In the genomic region with DNA sequence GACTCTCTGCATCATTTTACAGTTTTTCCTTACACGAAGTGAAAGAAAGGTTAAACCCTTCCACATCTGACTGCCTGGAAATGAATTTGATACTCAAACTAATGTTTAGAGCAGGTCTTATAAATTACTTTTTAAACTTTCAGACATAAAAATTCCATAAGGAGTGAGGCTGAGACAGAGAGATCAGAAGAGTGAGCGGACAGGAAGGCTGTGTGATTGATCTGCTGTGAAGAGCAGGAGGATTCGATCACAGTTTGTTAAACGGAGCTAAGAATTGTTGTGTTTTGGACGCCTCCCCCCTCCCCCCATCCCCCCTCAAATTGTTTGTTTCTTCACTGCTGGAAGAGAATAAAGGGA, we compare ENCODE assay signal across 16 mouse cellular contexts.
DNase-seq lines count a peak whose midpoint lies in the region; ATAC-seq and TF ChIP-seq lines count a peak whose summit lies in the region.
"Had no signal": no experiment of that assay in that cellular context is flagged by ENCODE, and none has a peak within 500 bp of the region (broad histone marks: within the 10 kb centered on the region; RNA-seq: fewer than 3 reads in every experiment).

No protein-coding gene starts in this region.

- TF ChIP-seq CTCF in kidney, postnatal 0 days (IDR thresholded peaks at IDR 0.05; ENCODE audit: low read depth), result no peak
- TF ChIP-seq CTCF in small intestine, adult 2 months (IDR thresholded peaks at IDR 0.05; ENCODE audit: extremely low read depth, insufficient read length, insufficient replicate concordance, low read depth, low read length), result no peak

- no peak overlapping the region for H3K4me3 ChIP-seq in kidney, postnatal 0 days (replicated peaks; ENCODE audit: low read depth, low read length)
- H3K4me3 ChIP-seq in embryonic facial prominence, embryonic 10.5 days, result no peak overlapping the region
- no peak overlapping the region for H3K4me3 ChIP-seq in embryonic facial prominence, embryonic 14.5 days (ENCODE audit: low read depth, low read length)
- H3K4me3 ChIP-seq in small intestine, adult 2 months (ENCODE audit: low read depth, low read length), result no peak overlapping the region
- H3K4me3 ChIP-seq: hindbrain, embryonic 10.5 days; left cerebral cortex, adult 2 months; lung, embryonic 15.5 days; megakaryocyte, embryonic 14.5 days had no signal

- H3K36me3 ChIP-seq in kidney, postnatal 0 days (ENCODE audit: insufficient read depth, low read length), result no peaks in the 10 kb centered on the region
- no peaks in the 10 kb centered on the region for H3K36me3 ChIP-seq in embryonic facial prominence, embryonic 10.5 days (replicated peaks)
- H3K36me3 ChIP-seq in embryonic facial prominence, embryonic 14.5 days (ENCODE audit: control insufficient read depth, insufficient read depth, low read length), result no peaks in the 10 kb centered on the region
- no peaks in the 10 kb centered on the region for H3K36me3 ChIP-seq in small intestine, adult 2 months (ENCODE audit: control insufficient read depth, insufficient read depth, low read length)
- H3K36me3 ChIP-seq: hindbrain, embryonic 10.5 days; lung, embryonic 15.5 days had no signal

- H3K9ac ChIP-seq in kidney, postnatal 0 days (ENCODE audit: low read depth, low read length), result no peak overlapping the region
- H3K9ac ChIP-seq in embryonic facial prominence, embryonic 14.5 days (ENCODE audit: low read depth, low read length), result no peak overlapping the region
- H3K9ac ChIP-seq: lung, embryonic 15.5 days had no signal

- peak; percentile 72 for DNase-seq in kidney, postnatal 0 days (ENCODE audit: low spot score)
- no peak for DNase-seq in kidney, adult 11 months
- DNase-seq in embryonic facial prominence, embryonic 10.5 days (ENCODE audit: low spot score), result peak; percentile 12
- DNase-seq in embryonic facial prominence, embryonic 14.5 days (ENCODE audit: low spot score), result no peak
- no peak for DNase-seq in gastrocnemius, postnatal 4 days (ENCODE audit: low spot score in 2 of 2)
- DNase-seq in left cerebral cortex, adult 8-10 months (ENCODE audit: low spot score in 2 of 2), result no peak
- DNase-seq: retina, postnatal 1 day; thymus, postnatal 36 days had no signal

- no peaks in the 10 kb centered on the region for H3K27me3 ChIP-seq in kidney, postnatal 0 days (ENCODE audit: insufficient read depth, low read length)
- H3K27me3 ChIP-seq in embryonic facial prominence, embryonic 10.5 days (replicated peaks; ENCODE audit: low read depth, poor library complexity, severe bottlenecking), result no peaks in the 10 kb centered on the region
- H3K27me3 ChIP-seq in embryonic facial prominence, embryonic 14.5 days (replicated peaks; ENCODE audit: control insufficient read depth, insufficient read depth, low read length), result no peaks in the 10 kb centered on the region
- H3K27me3 ChIP-seq in small intestine, adult 2 months (ENCODE audit: control insufficient read depth, insufficient read depth, low read length), result no peaks in the 10 kb centered on the region
- H3K27me3 ChIP-seq: lung, embryonic 15.5 days; megakaryocyte, embryonic 14.5 days had no signal

- no peak for TF ChIP-seq POLR2A in small intestine, adult 2 months (IDR thresholded peaks at IDR 0.05; ENCODE audit: low read depth, low read length)

- H3K4me1 ChIP-seq in kidney, postnatal 0 days (replicated peaks; ENCODE audit: insufficient read depth, low read length), result no peaks in the 10 kb centered on the region
- H3K4me1 ChIP-seq in embryonic facial prominence, embryonic 10.5 days, result peaks cover 24% of the 10 kb centered on the region
- peaks cover 6% of the 10 kb centered on the region; the same call in 1 of the 2 replicates for H3K4me1 ChIP-seq in embryonic facial prominence, embryonic 14.5 days (ENCODE audit: control insufficient read depth, insufficient read depth, low read length)
- no peaks in the 10 kb centered on the region for H3K4me1 ChIP-seq in small intestine, adult 2 months (ENCODE audit: control insufficient read depth, insufficient read depth, insufficient read length, low read length)
- H3K4me1 ChIP-seq: megakaryocyte, embryonic 14.5 days had no signal

- peak overlapping the region; percentile 16; the same call in 1 of the 2 replicates for H3K4me2 ChIP-seq in kidney, postnatal 0 days (ENCODE audit: low read length)
- H3K4me2 ChIP-seq in embryonic facial prominence, embryonic 14.5 days (ENCODE audit: low read depth, low read length), result no peak overlapping the region; the same call in 1 of the 2 replicates
- H3K4me2 ChIP-seq: liver, embryonic 11.5 days had no signal

- peak overlapping the region; percentile 85 for H3K27ac ChIP-seq in kidney, postnatal 0 days
- H3K27ac ChIP-seq in embryonic facial prominence, embryonic 10.5 days (replicated peaks), result peak overlapping the region; percentile 77
- peak overlapping the region; percentile 90 for H3K27ac ChIP-seq in embryonic facial prominence, embryonic 14.5 days (replicated peaks; ENCODE audit: low read depth, low read length)
- H3K27ac ChIP-seq in small intestine, adult 2 months (ENCODE audit: insufficient read depth, low read depth, low read length), result 0 out of 2 replicates have a peak overlapping the region, but pooled peaks have one; percentile 67
- H3K27ac ChIP-seq: hindbrain, embryonic 10.5 days; layer of hippocampus, adult 2 months; left cerebral cortex, adult 2 months had no signal

- H3K9me3 ChIP-seq in kidney, postnatal 0 days (replicated peaks; ENCODE audit: low read length), result no peaks in the 10 kb centered on the region
- peaks cover 3% of the 10 kb centered on the region; the same call in 1 of the 2 replicates for H3K9me3 ChIP-seq in embryonic facial prominence, embryonic 10.5 days
- H3K9me3 ChIP-seq in embryonic facial prominence, embryonic 14.5 days (ENCODE audit: control insufficient read depth, low read length), result no peaks in the 10 kb centered on the region
- H3K9me3 ChIP-seq: hindbrain, embryonic 10.5 days; lung, embryonic 15.5 days had no signal

- WGBS in kidney, postnatal 0 days, result 11% methylated on average over 5 of the region's 5 CpGs
- 37% methylated on average over 5 of the region's 5 CpGs for WGBS in embryonic facial prominence, embryonic 10.5 days
- 20% methylated on average over 5 of the region's 5 CpGs for WGBS in embryonic facial prominence, embryonic 14.5 days
- 58% methylated on average over 5 of the region's 5 CpGs for WGBS in small intestine, adult 2 months

- ATAC-seq in kidney, postnatal 0 days (replicated peaks; ENCODE audit: low FRiP score, low read depth), result no peak
- ATAC-seq in embryonic facial prominence, embryonic 14.5 days (ENCODE audit: low read depth), result 0 out of 2 replicates have a peak, but pooled peaks have one; percentile 7
- ATAC-seq: CD4-positive, CD25-positive, alpha-beta regulatory T cell, adult 4 months had no signal

Comparison
In these comparisons a context has a peak if more than half of its experiments do, and no peak if none do; other contexts are left out.
1. DNase-seq: peak in kidney, postnatal 0 days (single experiment) and embryonic facial prominence, embryonic 10.5 days (single experiment); none in kidney, adult 11 months (single experiment), embryonic facial prominence, embryonic 14.5 days (single experiment), gastrocnemius, postnatal 4 days (0 of 2) and left cerebral cortex, adult 8-10 months (0 of 2).
2. Peak in every context shown above with its lines, with median percentiles within 50 percentile points of each other: H3K27ac ChIP-seq.